Mouse (Mus musculus) MEL (cell line): ENCODE data around the gene Atf7.

Source experiments
- CHD2 ChIP-seq: IDR thresholded peaks from 2 replicates; pipeline ENCODE4 v1.6.1; 2011; ENCODE audit warnings: low read length, improper control_type of control experiment
- CTCF ChIP-seq, 3 experiments: IDR thresholded peaks in 2 of 3; conservative IDR thresholded peaks in 1 of 3; 2 replicates each; pipeline ENCODE4 v1.5.1; 2011 to 2012; ENCODE audit warnings: low read length in 3 of 3, low read depth in 2 of 3, mild to moderate bottlenecking in 2 of 3, improper control_type of control experiment in 1 of 3, inconsistent platforms in 1 of 3, mixed read lengths in 1 of 3, moderate library complexity in 1 of 3; ENCODE audit not compliant: control insufficient read depth in 1 of 3, insufficient read depth in 1 of 3, poor library complexity in 1 of 3, severe bottlenecking in 1 of 3
- EP300 ChIP-seq, 2 experiments: IDR thresholded peaks; 2 replicates each; pipeline ENCODE4 v1.6.1; 2011; ENCODE audit warnings: improper control_type of control experiment in 2 of 2, low read length in 2 of 2, low read depth in 1 of 2, mild to moderate bottlenecking in 1 of 2
- KAT2A ChIP-seq: conservative IDR thresholded peaks from 2 replicates; pipeline ENCODE4 v1.6.1; 2012; ENCODE audit warnings: low read depth, low read length, improper control_type of control experiment, inconsistent platforms
- MAX ChIP-seq: IDR thresholded peaks from 2 replicates; pipeline ENCODE4 v1.6.1; 2011; ENCODE audit warnings: low read length, improper control_type of control experiment
- MAZ ChIP-seq: IDR thresholded peaks from 2 replicates; pipeline ENCODE4 v1.6.1; 2012; ENCODE audit warnings: low read depth, mild to moderate bottlenecking, inconsistent platforms, low read length, improper control_type of control experiment
- MEF2A ChIP-seq: IDR thresholded peaks from 2 replicates; pipeline ENCODE4 v1.6.1; 2014; ENCODE audit warnings: low read depth, mild to moderate bottlenecking, inconsistent platforms, low read length, improper control_type of control experiment; ENCODE audit not compliant: poor library complexity, insufficient replicate concordance, severe bottlenecking; ENCODE audit errors: extremely low read depth
- MYC ChIP-seq: IDR thresholded peaks from 2 replicates; pipeline ENCODE4 v1.6.1; 2011; ENCODE audit warnings: low read depth, mild to moderate bottlenecking, low read length, improper control_type of control experiment, moderate library complexity
- NELFE ChIP-seq: IDR thresholded peaks from 2 replicates; pipeline ENCODE4 v1.6.1; 2011; ENCODE audit warnings: low read depth, low read length, improper control_type of control experiment
- POLR2AphosphoS2 ChIP-seq: IDR thresholded peaks from 2 replicates; pipeline ENCODE4 v1.6.1; 2011; ENCODE audit warnings: low read length, improper control_type of control experiment
- SIN3A ChIP-seq: IDR thresholded peaks from 2 replicates; pipeline ENCODE4 v1.6.1; 2012; ENCODE audit warnings: low read length, improper control_type of control experiment, inconsistent platforms
- UBTF ChIP-seq: IDR thresholded peaks from 2 replicates; pipeline ENCODE4 v1.6.1; 2012; ENCODE audit warnings: low read depth, mild to moderate bottlenecking, inconsistent platforms, low read length, improper control_type of control experiment, moderate library complexity, borderline replicate concordance; ENCODE audit not compliant: insufficient read depth
- USF1 ChIP-seq: IDR thresholded peaks from 2 replicates; pipeline ENCODE4 v1.6.1; 2014; ENCODE audit warnings: low read depth, mild to moderate bottlenecking, inconsistent platforms, low read length, improper control_type of control experiment, moderate library complexity
- ZNF384 ChIP-seq: IDR thresholded peaks from 2 replicates; pipeline ENCODE4 v1.6.1; 2012; ENCODE audit warnings: low read depth, mild to moderate bottlenecking, inconsistent platforms, low read length, improper control_type of control experiment

- TF ChIP-seq CTCF (IDR thresholded peaks at IDR 0.05 in 2 of 3, conservative IDR thresholded peaks at IDR 0.05 in 1 of 3; ENCODE audit: control insufficient read depth in 1 of 3, insufficient read depth in 1 of 3, low read depth in 2 of 3, low read length in 3 of 3, poor library complexity in 1 of 3, severe bottlenecking in 1 of 3): no peak
- no peak for TF ChIP-seq ZNF384
- TF ChIP-seq MAX: no peak
- TF ChIP-seq UBTF: no peak
- no peak; the same call in none of the 2 replicates for TF ChIP-seq POLR2AphosphoS2
- no peak for TF ChIP-seq NELFE
- no peak for TF ChIP-seq EP300 (IDR thresholded peaks at IDR 0.05; ENCODE audit: low read depth in 1 of 2, low read length in 2 of 2)
- no peak for TF ChIP-seq MEF2A
- no peak for TF ChIP-seq MAZ
- no peak for TF ChIP-seq KAT2A
- TF ChIP-seq SIN3A: no peak
- TF ChIP-seq MYC: no peak
- TF ChIP-seq USF1: no peak
- no peak for TF ChIP-seq CHD2
These were observed 124.0 kb downstream of the Atf7 start for GRCm38 (mm10) chr15:102501084-102501814.
